Mouse (Mus musculus) WW6 (cell line): ENCODE data around the gene Ints7.
A peak's percentile ranks its signal among the peaks of the same experiment; 100 is the strongest.

Experiments
- DNase-seq: peaks from one replicate; pipeline ENCODE4 v3.0.0-alpha.2; 2013; ENCODE audit warnings: low read depth, low spot score

Ints7 gene

GRCm38 (mm10) chr1:191575458-191576247 lies at the start of gene Ints7, which contains the start of gene Dtl:
Gene Ints7 (plus strand): TSS chr1:191575636.
Gene Dtl (minus strand): TSS chr1:191575544.
- DNase-seq, result peak; percentile 93

- no peak for DNase-seq
These were observed 48.3 kb upstream of the Ints7 start for GRCm38 (mm10) chr1:191527089-191527488.

GRCm38 (mm10) chr1:191527921-191528612 lies 47.4 kb upstream of the Ints7 start:
- DNase-seq, result no peak

- no peak for DNase-seq
These were observed 46.0 kb upstream of the Ints7 start for GRCm38 (mm10) chr1:191529406-191529805.

GRCm38 (mm10) chr1:191531023-191531422 lies 44.4 kb upstream of the Ints7 start:
- DNase-seq, result no peak

- no peak for DNase-seq
These were observed 40.5 kb upstream of the Ints7 start for GRCm38 (mm10) chr1:191534896-191535295.

- DNase-seq, result no peak
These were observed 35.1 kb upstream of the Ints7 start for GRCm38 (mm10) chr1:191540300-191540699.

- no peak for DNase-seq
These were observed 34.4 kb upstream of the Ints7 start for GRCm38 (mm10) chr1:191541014-191541413.

GRCm38 (mm10) chr1:191541619-191542018 lies 33.8 kb upstream of the Ints7 start:
- no peak for DNase-seq

GRCm38 (mm10) chr1:191543747-191544146 lies 31.7 kb upstream of the Ints7 start:
- no peak for DNase-seq

GRCm38 (mm10) chr1:191550786-191551185 lies 24.6 kb upstream of the Ints7 start:
- DNase-seq, result no peak

GRCm38 (mm10) chr1:191557109-191557508 lies 18.3 kb upstream of the Ints7 start:
- no peak for DNase-seq

GRCm38 (mm10) chr1:191559779-191560178 lies 15.7 kb upstream of the Ints7 start:
- no peak for DNase-seq

GRCm38 (mm10) chr1:191562823-191563365 lies 12.5 kb upstream of the Ints7 start:
- DNase-seq, result no peak

- no peak for DNase-seq
These were observed 7.6 kb upstream of the Ints7 start for GRCm38 (mm10) chr1:191567859-191568258.

- no peak for DNase-seq
These were observed 5.8 kb upstream of the Ints7 start for GRCm38 (mm10) chr1:191569625-191570024.

- DNase-seq, result no peak
These were observed 5.0 kb upstream of the Ints7 start for GRCm38 (mm10) chr1:191570415-191570814.

GRCm38 (mm10) chr1:191573906-191574639 lies 1.4 kb upstream of the Ints7 start:
- no peak for DNase-seq

GRCm38 (mm10) chr1:191574871-191575457 lies 472 bp upstream of the Ints7 start:
- DNase-seq, result peak; percentile 29

- DNase-seq, result no peak
These were observed 4.1 kb downstream of the Ints7 start for GRCm38 (mm10) chr1:191579524-191579923.

GRCm38 (mm10) chr1:191581641-191582040 lies 6.2 kb downstream of the Ints7 start:
- DNase-seq, result no peak

GRCm38 (mm10) chr1:191583836-191584235 lies 8.4 kb downstream of the Ints7 start:
- DNase-seq, result no peak
